Mouse (Mus musculus): ENCODE data around the gene AY761185.
"Not testable (repeated sequence)": the region's sequence is repeated elsewhere in the genome, so short reads cannot be mapped to it uniquely, and the experiment has no call there.

AY761185 gene

DNA sequence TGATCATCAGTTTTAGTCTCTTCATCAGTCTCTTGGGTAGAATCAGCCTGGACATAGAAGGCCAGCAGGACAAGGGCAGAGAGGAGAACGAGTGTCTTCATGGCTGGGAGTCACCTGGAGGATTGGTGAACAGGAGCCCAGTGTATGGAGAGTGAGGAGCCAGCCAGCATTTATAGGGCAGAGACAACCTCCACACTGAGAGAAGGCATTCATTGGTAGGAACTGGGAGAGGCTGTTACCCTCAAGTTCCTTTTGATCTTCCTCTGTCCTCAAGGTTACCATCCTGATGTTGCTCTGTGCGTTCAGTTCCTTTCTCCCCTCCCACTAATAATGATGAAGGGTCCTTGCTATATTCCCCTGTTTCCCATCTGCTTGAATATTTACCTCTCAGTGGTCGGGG, at the start of gene AY761185:
TSS of gene AY761185 (minus strand) at position 101 of the 400 bp plus-strand sequence.
- no peak for DNase-seq (ENCODE audit: low read depth, low spot score)

DNA sequence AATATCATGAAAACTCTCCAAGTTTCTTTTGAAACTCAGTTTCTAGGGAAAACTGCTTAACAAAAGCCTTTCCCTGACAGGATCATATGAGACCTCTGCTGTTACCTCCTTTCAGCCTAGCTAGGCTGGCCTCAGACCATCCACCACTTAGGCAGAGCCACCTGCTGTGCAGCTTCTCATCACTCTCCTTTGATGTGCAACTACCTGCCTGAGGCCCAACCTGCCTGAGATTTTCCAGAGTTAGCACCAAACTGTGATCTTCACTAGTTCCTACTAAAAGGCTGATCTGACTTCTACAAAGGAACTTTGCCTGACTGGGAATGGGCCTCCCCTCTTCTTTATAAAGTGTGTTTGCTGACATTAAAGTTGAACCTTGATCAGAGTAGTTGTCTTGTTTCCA, 49.5 kb upstream of the AY761185 start:
- DNase-seq (ENCODE audit: low read depth, low spot score): not testable (repeated sequence)

- no peak for DNase-seq (ENCODE audit: low read depth, low spot score)
These were observed 35.3 kb upstream of the AY761185 start for GRCm38 (mm10) chr8:20979846-20980245.

GRCm38 (mm10) chr8:20964531-20964930, 20.0 kb upstream of the AY761185 start:
- no peak for DNase-seq (ENCODE audit: low read depth, low spot score)

GRCm38 (mm10) chr8:20921971-20922370, 22.5 kb downstream of the AY761185 start, which contains the start of gene Gm6040:
TSS of gene Gm6040 (minus strand) at chr8:20922071.
- DNase-seq (ENCODE audit: low read depth, low spot score): no peak

DNA sequence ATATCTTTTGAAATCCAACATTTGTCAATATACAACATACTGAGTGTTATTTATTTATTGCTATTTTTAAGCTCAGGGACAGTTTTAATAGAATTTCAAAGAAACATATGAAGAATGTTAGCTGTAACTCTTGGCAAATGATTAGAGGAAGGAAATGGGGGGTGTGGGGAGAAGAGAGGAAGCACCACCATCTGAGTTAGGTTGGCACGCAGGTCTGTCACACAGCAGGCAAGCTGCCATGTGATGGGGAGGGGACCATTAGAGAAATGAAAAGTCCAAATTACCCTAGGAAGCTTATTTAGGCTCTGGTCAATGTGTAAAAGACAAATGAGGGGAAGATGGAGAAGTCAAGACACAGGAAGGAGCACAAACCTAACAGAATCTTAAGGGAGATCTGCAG, 32.2 kb downstream of the AY761185 start:
- DNase-seq (ENCODE audit: low read depth, low spot score): no peak

- no peak for DNase-seq (ENCODE audit: low read depth, low spot score)
These were observed 36.3 kb downstream of the AY761185 start for GRCm38 (mm10) chr8:20908256-20908655.

- no peak for DNase-seq (ENCODE audit: low read depth, low spot score)
These were observed 37.4 kb downstream of the AY761185 start for GRCm38 (mm10) chr8:20907119-20907518.

GRCm38 (mm10) chr8:20902527-20902926, 42.0 kb downstream of the AY761185 start, which contains the start of gene Gm15056:
TSS of gene Gm15056 (minus strand) at chr8:20902627.
- DNase-seq (ENCODE audit: low read depth, low spot score): no peak

All from WW6 (cell line).